Mouse (Mus musculus) neutrophil, adult 5-6 weeks (primary cell): Measurements from ENCODE around the gene Tmem132e. TPM values are rescaled to one million over a fixed set of nuclear protein-coding genes. Genes with fewer than 3 reads are reported as not detected.

Experiments used
- ATAC-seq: fragments of 151-379, 151-347 bp; 2 replicates; pipeline ENCODE4 v1.8.0; 2017; ENCODE audit warnings: mild to moderate bottlenecking, moderate TSS enrichment; ENCODE audit not compliant: insufficient number of reproducible peaks, poor library complexity, low FRiP score, severe bottlenecking; ENCODE audit errors: extremely low read depth
- total RNA-seq: library from RNA; stranded (forward); fragments of 200-1000 nt; gene quantifications from 2 replicates; pipeline ENCODE4 v1.2.3, GENCODE M21; 2017

Tmem132e gene
- total RNA-seq, 1 experiment from 2014 or later: not detected

DNA sequence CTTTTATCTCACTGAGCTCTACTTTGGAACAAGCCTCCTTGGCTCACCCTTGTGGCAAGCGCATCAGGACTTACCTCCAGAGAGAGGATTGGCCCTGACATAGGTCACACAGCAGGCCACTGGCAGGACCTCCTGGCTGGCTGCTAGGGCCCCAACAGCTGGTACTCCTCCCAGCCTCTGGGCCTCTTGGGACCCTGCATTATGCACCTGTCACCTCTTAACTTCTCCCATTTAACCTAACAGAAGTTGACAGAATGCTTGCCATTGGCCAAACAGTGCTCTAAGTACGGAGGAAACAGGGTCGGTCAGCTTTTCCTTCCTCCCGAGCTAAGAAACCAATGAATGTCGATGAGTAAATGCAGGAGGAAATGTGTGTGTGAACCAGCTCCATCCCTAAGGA lies 33.2 kb downstream of the Tmem132e start:
- no peak for ATAC-seq

- no peak for ATAC-seq
These were observed 34.8 kb downstream of the Tmem132e start for GRCm38 (mm10) chr11:82423521-82423920.

- ATAC-seq: no peak
These were observed 40.1 kb downstream of the Tmem132e start for GRCm38 (mm10) chr11:82428801-82429200.

DNA sequence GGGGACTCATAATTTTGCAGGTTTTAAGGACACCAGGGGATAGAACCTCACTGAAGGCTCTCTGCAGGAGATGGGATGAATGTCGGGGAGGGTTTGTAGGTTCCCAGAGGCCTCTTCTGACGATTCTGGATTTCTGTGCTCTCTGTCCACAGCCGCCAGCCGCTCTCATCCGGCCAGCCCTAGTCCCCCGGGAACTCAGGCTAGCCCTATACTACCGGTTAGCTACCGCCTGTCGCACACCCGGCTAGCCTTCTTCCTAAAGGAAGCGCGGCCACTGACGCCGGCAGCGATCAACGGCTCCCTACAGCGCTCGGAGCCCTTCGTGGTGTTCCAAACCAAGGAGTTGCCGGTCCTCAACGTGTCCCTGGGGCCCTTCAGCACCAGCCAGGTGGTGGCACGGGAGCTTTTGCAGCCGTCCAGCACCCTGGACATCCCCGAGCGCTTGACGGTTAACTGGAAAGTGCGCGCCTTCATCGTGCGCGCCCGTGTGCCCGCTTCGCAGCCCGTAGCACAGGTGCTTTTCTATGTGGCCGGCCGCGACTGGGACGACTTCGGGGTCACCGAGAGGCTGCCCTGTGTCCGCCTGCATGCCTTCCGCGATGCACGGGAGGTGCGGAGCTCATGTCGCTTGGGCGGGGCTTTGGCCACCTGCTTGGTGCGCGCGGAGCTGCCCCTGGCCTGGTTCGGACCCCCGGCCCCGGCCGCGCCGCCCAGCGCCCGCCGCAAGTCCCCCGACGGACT lies 45.6 kb downstream of the Tmem132e start:
- ATAC-seq: no peak

DNA sequence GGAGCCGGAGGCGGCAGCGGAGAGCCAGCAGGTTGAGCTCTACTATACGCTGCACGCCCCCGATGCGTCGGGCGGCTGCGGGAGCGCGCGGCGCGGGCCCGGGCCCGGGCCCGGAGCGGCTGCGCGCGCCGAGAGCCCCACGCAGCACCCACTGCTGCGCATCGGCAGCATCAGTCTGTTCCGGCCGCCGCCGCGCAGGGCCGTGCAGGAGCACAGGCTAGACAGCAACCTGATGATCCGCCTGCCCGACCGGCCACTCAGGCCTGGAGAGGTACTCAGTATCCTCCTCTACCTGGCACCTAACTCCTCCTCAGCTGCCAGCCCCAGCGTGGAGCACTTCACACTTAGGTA lies 46.1 kb downstream of the Tmem132e start:
- ATAC-seq: no peak

DNA sequence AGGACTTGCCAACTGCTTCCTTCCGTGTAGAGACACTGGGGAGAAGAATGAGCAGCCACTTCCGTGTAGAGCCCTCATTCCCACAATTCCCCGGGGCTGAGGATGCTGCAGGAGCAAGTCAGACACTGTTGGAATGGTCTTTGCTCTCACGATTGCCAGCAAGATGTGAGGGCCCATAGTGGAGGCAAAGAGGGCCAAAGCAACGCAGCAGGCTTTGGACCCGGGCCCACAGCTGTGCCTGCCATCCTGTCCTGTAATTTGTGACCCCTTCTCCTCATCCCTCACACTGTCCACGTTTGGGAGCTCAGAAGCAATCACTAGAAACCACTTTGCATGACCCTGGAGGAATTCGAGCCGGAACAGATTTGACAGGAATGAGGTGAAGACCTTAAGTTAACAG lies 59.8 kb downstream of the Tmem132e start:
- no peak for ATAC-seq

- no peak for ATAC-seq
These were observed 63.8 kb downstream of the Tmem132e start for GRCm38 (mm10) chr11:82452516-82452915.

- no peak for ATAC-seq
These were observed 64.5 kb downstream of the Tmem132e start for GRCm38 (mm10) chr11:82453230-82453629.

- ATAC-seq: no peak
These were observed 72.6 kb downstream of the Tmem132e start for GRCm38 (mm10) chr11:82461326-82461725.

DNA sequence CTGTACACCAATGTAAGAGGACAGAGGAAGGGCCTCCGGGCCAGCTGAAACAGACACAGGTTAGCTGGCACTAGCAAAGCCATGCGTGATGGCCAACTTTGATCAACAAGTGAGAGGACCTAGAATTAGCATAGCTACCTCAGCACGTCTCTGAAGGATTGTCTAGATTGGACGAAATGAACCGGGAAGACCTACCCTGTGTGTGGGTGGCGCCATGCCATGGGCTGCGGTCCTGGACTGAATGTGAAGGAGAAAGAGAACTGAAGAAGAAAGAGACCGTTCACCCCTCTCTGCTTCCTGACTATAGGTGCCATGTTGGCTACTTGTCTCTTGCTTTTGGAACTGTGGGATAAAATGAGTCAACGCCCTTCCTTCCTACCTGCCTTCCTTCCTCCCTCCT lies 76.8 kb downstream of the Tmem132e start:
- ATAC-seq: no peak

DNA sequence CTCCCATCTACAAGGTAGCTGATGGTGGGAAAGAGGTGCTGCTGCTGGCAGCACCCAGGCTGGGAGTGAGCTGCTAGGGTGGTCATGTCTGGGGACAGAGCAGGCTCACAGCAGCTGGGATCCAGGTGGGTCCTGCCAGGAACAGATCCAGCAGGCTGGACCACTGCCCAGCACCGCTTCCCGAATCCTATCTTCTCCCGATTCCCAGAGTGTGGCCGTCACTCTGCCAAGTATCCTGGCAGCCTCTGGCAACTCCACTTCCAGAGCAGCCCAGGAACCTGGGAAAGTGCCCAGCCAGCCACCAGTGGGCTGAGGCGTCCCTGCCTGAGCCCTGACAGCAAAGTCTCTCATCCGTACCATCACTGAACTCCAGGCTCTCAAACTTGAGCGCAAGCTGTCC lies 78.5 kb downstream of the Tmem132e start:
- ATAC-seq: no peak

GRCm38 (mm10) chr11:82471076-82471475 lies 82.4 kb downstream of the Tmem132e start:
- ATAC-seq: no peak

GRCm38 (mm10) chr11:82473137-82473621 lies 84.5 kb downstream of the Tmem132e start:
- no peak for ATAC-seq

DNA sequence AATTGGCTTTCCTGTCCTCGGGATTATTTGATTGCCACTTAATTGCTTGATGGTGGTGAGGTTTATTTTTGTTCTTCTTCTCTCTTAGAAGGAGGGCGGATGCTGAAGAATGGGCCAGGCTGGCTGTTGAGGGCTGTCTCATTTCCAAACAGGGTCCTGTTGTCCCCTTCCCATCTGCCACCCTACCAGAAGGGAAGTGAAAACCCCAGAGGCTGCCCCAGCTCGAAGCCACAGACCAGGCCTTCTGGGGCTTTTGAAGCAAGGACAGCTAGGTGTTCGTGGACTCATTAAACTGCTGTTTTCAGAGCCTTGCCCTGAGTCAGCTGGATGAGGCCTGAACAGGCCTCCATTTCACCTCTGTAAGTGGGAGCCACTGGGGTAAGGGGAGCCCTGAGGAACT lies 87.4 kb downstream of the Tmem132e start:
- no peak for ATAC-seq

DNA sequence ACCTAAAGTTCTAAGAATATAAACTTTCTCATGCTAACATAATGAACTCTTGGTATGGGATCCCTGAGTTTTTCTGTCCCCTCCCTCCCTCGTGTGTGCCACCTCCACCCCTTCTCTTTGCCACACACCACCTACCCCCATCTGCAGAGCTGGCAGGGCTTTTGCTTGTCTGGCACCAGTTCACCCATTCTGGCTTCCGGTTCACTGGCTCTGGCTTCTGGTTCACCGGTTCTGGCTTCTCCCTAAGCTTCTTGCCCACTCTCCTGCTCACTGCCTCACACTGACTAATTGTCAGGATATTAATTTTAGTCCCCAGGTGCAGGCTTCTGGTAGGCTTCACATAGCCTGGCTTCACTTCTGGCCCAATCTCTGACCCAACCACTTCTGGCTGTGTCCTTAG lies 88.7 kb downstream of the Tmem132e start:
- ATAC-seq: no peak

- ATAC-seq: no peak
These were observed 92.2 kb downstream of the Tmem132e start for GRCm38 (mm10) chr11:82480941-82481340.

DNA sequence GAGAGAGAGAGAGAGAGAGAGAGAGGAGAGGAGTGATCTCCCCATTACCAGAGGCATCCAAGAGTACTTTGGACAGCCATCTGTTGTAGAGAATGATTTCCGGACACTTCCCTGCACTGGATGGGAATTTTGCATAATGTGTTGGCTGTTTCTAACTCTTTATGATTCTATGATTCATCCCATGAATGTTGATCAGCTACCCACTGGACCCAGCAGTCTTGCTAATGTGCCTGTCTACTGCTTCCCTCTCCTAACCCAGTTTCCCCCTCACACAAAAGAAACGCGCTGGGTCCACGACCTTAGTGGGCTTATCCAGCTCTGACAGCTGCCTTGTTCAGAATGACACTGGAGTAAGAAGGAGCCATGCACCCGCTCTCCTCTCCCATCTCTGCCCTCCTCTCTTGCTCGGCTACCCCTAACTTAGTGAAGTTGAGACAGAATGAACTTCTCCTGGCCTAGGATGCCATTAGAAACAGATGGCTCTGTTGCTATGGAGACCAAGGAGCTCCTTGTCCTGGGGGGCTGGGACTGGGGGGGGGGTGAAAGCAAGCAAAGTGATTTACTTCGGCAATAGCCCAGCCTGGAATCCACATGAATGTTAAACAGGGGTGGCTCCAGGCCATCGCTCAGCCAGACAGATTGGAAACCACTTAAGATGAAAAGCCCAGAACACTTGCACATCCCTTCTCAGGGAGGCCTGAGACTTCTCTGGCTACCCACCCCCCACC lies 98.8 kb downstream of the Tmem132e start:
- ATAC-seq: no peak

- no peak for ATAC-seq
These were observed 102.2 kb downstream of the Tmem132e start for GRCm38 (mm10) chr11:82490896-82491295.
